Mouse (Mus musculus) ES-Bruce4 (cell line): Measurements from ENCODE around the gene Col4a2. TPM values are rescaled to one million over a fixed set of nuclear protein-coding genes. Genes with fewer than 3 reads are reported as not detected.

ENCODE experiments used
- H3K27ac ChIP-seq: 2 replicates; pipeline ENCODE4 v1.5.1; 2012; ENCODE audit warnings: low read length, inconsistent platforms; ENCODE audit not compliant: insufficient read depth
- H3K27me3 ChIP-seq: 2 replicates; pipeline ENCODE4 v1.6.1; 2012; ENCODE audit warnings: mild to moderate bottlenecking, low read length, inconsistent platforms; ENCODE audit not compliant: control insufficient read depth, poor library complexity, insufficient read depth, severe bottlenecking
- H3K36me3 ChIP-seq: 2 replicates; pipeline ENCODE4 v1.6.1; 2012; ENCODE audit warnings: inconsistent platforms, mild to moderate bottlenecking, low read length, moderate library complexity; ENCODE audit not compliant: control insufficient read depth, poor library complexity, insufficient read depth, severe bottlenecking
- H3K4me1 ChIP-seq: one replicate; pipeline ENCODE4 v1.8.1; 2011; ENCODE audit warnings: low read length; ENCODE audit not compliant: control insufficient read depth, insufficient read depth
- H3K4me3 ChIP-seq: 2 replicates; pipeline ENCODE4 v1.5.1; 2011; ENCODE audit warnings: low read depth, mild to moderate bottlenecking, low read length
- H3K9ac ChIP-seq: 2 replicates; pipeline ENCODE4 v1.6.1; 2012; ENCODE audit warnings: low read depth, mild to moderate bottlenecking, inconsistent platforms; ENCODE audit not compliant: poor library complexity, severe bottlenecking
- H3K9me3 ChIP-seq: replicated peaks from 2 replicates; pipeline ENCODE4 v1.6.1; 2012; ENCODE audit warnings: mild to moderate bottlenecking, low read length, inconsistent platforms; ENCODE audit not compliant: control insufficient read depth, poor library complexity, insufficient read depth, severe bottlenecking
- CTCF ChIP-seq: IDR thresholded peaks from one replicate; pipeline ENCODE4 v1.8.1; 2011; ENCODE audit warnings: low read depth, low read length
- EP300 ChIP-seq: IDR thresholded peaks from 2 replicates; pipeline ENCODE4 v1.6.1; 2011; ENCODE audit warnings: low read depth, low read length; ENCODE audit not compliant: insufficient read depth
- POLR2A ChIP-seq: IDR thresholded peaks from one replicate; pipeline ENCODE4 v1.8.1; 2011; ENCODE audit warnings: low read length; ENCODE audit not compliant: insufficient read depth
- polyA plus RNA-seq: library from polyadenylated mRNA; stranded (reverse); fragments of >200 nt; gene quantifications from 2 replicates; pipeline ENCODE4 v1.2.4, GENCODE M21; 2011; ENCODE audit warnings: low read depth; ENCODE audit not compliant: missing spikeins, insufficient read depth, insufficient read length

Gene Col4a2
- polyA plus RNA-seq, 1 experiment = 30.3 TPM

- Histone ChIP-seq H3K4me3 (no peak overlapping the region), H3K27me3 (no peaks in the 10 kb centered on the region; the same call in 1 of the 2 replicates), H3K9me3 (no peaks in the 10 kb centered on the region), H3K36me3 (no peaks in the 10 kb centered on the region), H3K4me1 (no peaks in the 10 kb centered on the region), H3K9ac (no peak overlapping the region), H3K27ac (no peak overlapping the region)
- TF ChIP-seq EP300 (no peak), POLR2A (no peak), CTCF (no peak)
Observed at GRCm38 (mm10) chr8:11382933-11383332, 70.3 kb downstream of the Col4a2 start.

GRCm38 (mm10) chr8:11383379-11383778 lies 70.8 kb downstream of the Col4a2 start:
- H3K4me3 ChIP-seq = no peak overlapping the region
- H3K4me1 ChIP-seq = no peaks in the 10 kb centered on the region
- H3K27ac ChIP-seq = no peak overlapping the region
- no peak overlapping the region for H3K9ac ChIP-seq
- H3K36me3 ChIP-seq = no peaks in the 10 kb centered on the region
- no peaks in the 10 kb centered on the region for H3K9me3 ChIP-seq
- TF ChIP-seq EP300 (no peak), POLR2A (no peak)
- no peaks in the 10 kb centered on the region; the same call in 1 of the 2 replicates for H3K27me3 ChIP-seq

- Histone ChIP-seq H3K4me1 (no peaks in the 10 kb centered on the region), H3K36me3 (no peaks in the 10 kb centered on the region), H3K9ac (no peak overlapping the region), H3K27me3 (no peaks in the 10 kb centered on the region; the same call in 1 of the 2 replicates), H3K4me3 (no peak overlapping the region), H3K9me3 (no peaks in the 10 kb centered on the region), H3K27ac (no peak overlapping the region)
- TF ChIP-seq POLR2A (no peak), CTCF (no peak), EP300 (no peak)
Observed at GRCm38 (mm10) chr8:11384841-11385240, 72.2 kb downstream of the Col4a2 start.

GRCm38 (mm10) chr8:11385272-11385905 lies 72.8 kb downstream of the Col4a2 start:
- Histone ChIP-seq H3K27me3 (no peaks in the 10 kb centered on the region), H3K4me1 (no peaks in the 10 kb centered on the region), H3K9ac (no peak overlapping the region), H3K27ac (no peak overlapping the region), H3K36me3 (no peaks in the 10 kb centered on the region), H3K4me3 (no peak overlapping the region), H3K9me3 (no peaks in the 10 kb centered on the region)
- TF ChIP-seq POLR2A = no peak
- TF ChIP-seq CTCF = no peak
- no peak for TF ChIP-seq EP300

- Histone ChIP-seq H3K4me1 (no peaks in the 10 kb centered on the region), H3K27ac (no peak overlapping the region), H3K9ac (no peak overlapping the region), H3K36me3 (no peaks in the 10 kb centered on the region), H3K4me3 (no peak overlapping the region), H3K9me3 (peaks cover 3% of the 10 kb centered on the region; the same call in 1 of the 2 replicates), H3K27me3 (no peaks in the 10 kb centered on the region)
- TF ChIP-seq POLR2A = no peak
- TF ChIP-seq EP300 = no peak
- no peak for TF ChIP-seq CTCF
Observed at GRCm38 (mm10) chr8:11387282-11387681, 74.7 kb downstream of the Col4a2 start.

GRCm38 (mm10) chr8:11389275-11390050 lies 76.9 kb downstream of the Col4a2 start:
- no peak overlapping the region for H3K27ac ChIP-seq
- no peak overlapping the region for H3K4me3 ChIP-seq
- no peaks in the 10 kb centered on the region for H3K27me3 ChIP-seq
- H3K4me1 ChIP-seq = no peaks in the 10 kb centered on the region
- H3K36me3 ChIP-seq = no peaks in the 10 kb centered on the region
- TF ChIP-seq POLR2A (no peak), EP300 (no peak), CTCF (no peak)
- H3K9ac ChIP-seq = no peak overlapping the region
- peaks cover 3% of the 10 kb centered on the region; the same call in 1 of the 2 replicates for H3K9me3 ChIP-seq
